Mouse (Mus musculus) liver, postnatal 0 days (tissue): ENCODE measurements around the gene Draxin.

Source experiments
- CTCF ChIP-seq: sonication (generic); IDR thresholded peaks from 2 replicates; pipeline ENCODE4 v1.5.1; 2016; ENCODE audit warnings: antibody characterized with exemption, low read depth
- EP300 ChIP-seq: IDR thresholded peaks from 2 replicates; pipeline ENCODE4 v1.6.1; 2016; ENCODE audit warnings: antibody characterized with exemption, low read depth, mild to moderate bottlenecking

DNA sequence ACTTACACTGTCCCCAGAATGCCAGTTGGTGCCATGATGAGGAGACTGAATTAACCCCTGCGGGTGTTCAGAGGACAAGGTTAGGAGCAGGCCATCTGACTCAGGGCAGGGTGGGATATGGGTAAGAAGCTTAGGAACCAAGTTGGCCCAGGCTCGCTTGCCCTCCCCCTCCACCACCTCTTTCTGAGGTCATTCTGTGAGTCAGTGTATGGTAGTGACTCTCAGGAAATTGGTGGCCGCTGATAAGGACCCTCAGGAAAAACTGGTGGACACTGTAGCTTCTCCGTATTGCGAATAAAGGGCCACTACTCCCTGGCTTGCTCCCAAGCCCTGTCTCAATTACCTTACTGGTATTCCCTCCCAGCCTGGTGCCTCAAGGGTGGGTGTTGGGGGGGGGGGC lies 21.3 kb downstream of the Draxin start:
- TF ChIP-seq EP300 (no peak), CTCF (no peak)
